Mouse (Mus musculus) embryonic fibroblast, embryonic 13.5 days (primary cell): ENCODE measurements around the gene C1qtnf6. TPM values are rescaled to one million over a fixed set of nuclear protein-coding genes. Genes with fewer than 3 reads are reported as not detected.

Source experiments
- H3K27ac ChIP-seq: 2 replicates; pipeline ENCODE4 v1.5.1; 2012; ENCODE audit warnings: low read length, control low read depth, inconsistent platforms; ENCODE audit not compliant: insufficient read depth
- H3K4me1 ChIP-seq: 2 replicates; pipeline ENCODE4 v1.6.1; 2011; ENCODE audit warnings: low read length; ENCODE audit not compliant: control insufficient read depth, insufficient read depth
- H3K4me3 ChIP-seq: 2 replicates; pipeline ENCODE4 v1.5.1; 2011; ENCODE audit warnings: mild to moderate bottlenecking, control low read depth, low read length; ENCODE audit not compliant: insufficient read depth
- CTCF ChIP-seq: IDR thresholded peaks from 2 replicates; pipeline ENCODE4 v1.5.1; 2011; ENCODE audit warnings: mild to moderate bottlenecking, control low read depth, low read length, moderate library complexity, borderline replicate concordance; ENCODE audit not compliant: insufficient read depth
- POLR2A ChIP-seq: IDR thresholded peaks from 2 replicates; pipeline ENCODE4 v1.6.1; 2011; ENCODE audit warnings: low read depth, mild to moderate bottlenecking, control low read depth, low read length, moderate library complexity
- polyA plus RNA-seq: library from polyadenylated mRNA; stranded (reverse); fragments of >200 nt; gene quantifications from 2 replicates; pipeline ENCODE4 v1.2.4, GENCODE M21; 2011; ENCODE audit warnings: low read depth; ENCODE audit not compliant: missing spikeins, insufficient read length

Gene C1qtnf6
- polyA plus RNA-seq, 1 experiment: 77.1 TPM

DNA sequence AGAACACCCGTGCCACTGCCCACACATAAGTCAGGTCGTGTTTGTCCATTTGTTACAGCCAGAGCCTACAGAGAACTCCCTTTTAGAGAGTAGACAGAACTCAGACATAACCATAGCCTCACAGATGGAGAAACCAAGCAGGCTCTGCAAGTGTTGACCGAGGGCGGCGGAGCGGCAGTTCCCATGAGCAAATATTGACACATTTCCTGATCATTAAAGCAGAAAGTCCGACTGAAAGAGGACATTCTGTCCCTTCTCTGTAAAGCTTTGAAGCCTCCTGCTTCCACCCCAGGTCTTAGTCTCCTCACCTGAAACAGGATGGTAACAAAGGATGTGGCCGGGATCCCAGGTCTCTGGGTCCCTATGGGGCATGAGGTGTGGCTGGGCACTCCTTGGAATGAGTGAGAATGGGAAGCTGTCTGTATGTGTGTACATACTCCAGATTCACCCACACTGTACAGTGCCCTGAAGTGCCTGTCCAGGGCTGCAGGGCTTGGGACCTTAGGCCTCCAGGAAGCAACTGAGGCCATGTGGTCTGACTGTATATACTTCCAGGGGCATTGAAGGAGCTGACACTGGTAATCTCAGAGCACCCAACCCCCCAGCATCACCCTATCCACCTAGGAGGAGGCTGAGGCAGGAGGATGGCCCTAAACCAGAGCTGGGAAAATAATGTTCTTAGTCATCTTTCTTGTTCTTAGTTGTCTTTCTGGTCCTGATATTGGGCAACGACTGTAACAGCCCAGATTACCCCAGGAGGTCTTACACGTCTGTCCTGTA lies 1.5 kb upstream of the C1qtnf6 start:
- TF ChIP-seq CTCF (no peak), POLR2A (no peak)
- no peak overlapping the region for H3K27ac ChIP-seq
- H3K4me1 ChIP-seq: peaks cover 3% of the 10 kb centered on the region; the same call in 1 of the 2 replicates
- H3K4me3 ChIP-seq: no peak overlapping the region

DNA sequence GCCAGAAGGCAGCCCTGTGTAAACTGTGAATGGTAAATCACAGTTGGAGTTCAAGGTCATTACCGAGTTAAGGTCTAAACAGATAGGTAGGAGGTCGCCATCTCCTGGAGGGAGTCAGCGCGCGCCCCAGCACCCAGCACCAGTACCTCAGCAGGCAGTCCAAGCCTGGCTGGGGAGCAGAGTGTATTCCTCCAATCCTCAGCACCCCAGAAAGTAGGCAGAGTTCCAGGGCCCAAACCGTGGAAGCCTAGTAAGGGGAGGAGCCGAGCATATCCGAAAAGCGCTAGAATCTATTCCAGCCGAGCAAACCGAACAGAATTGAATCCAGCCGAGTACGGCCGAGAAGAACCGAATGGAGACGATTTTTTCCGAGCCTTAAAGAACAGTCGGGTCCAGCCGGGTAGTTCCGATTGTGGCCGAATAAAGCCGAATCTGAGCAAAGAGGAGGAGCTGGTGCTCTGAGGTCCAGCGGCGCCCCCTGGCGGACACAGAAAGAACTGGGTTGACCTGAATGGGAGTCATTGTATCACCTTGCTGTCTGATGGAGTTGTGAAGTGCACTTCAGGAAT lies 769 bp upstream of the C1qtnf6 start:
- Histone ChIP-seq H3K27ac (peak overlapping the region; percentile 90), H3K4me1 (peaks cover 3% of the 10 kb centered on the region; the same call in 1 of the 2 replicates), H3K4me3 (no peak overlapping the region)
- TF ChIP-seq POLR2A (peak; percentile 45), CTCF (peak; percentile 88)

DNA sequence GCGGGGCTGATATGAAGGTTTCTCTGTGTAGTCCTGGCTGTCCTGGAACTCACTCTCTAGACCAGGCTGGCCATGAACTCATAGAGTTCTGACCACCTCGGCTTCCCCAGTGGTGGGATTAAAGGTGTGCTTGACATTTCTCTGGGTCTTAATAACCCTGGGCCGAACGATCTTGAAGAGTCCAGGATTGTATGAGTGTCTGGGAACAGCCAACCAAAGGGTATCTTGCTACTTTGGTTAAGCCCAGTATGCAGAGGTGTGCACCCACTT lies 170 bp upstream of the C1qtnf6 start:
- Histone ChIP-seq H3K4me3 (no peak overlapping the region), H3K27ac (peak overlapping the region; percentile 90), H3K4me1 (peaks cover 3% of the 10 kb centered on the region; the same call in 1 of the 2 replicates)
- TF ChIP-seq CTCF (no peak), POLR2A (no peak)

DNA sequence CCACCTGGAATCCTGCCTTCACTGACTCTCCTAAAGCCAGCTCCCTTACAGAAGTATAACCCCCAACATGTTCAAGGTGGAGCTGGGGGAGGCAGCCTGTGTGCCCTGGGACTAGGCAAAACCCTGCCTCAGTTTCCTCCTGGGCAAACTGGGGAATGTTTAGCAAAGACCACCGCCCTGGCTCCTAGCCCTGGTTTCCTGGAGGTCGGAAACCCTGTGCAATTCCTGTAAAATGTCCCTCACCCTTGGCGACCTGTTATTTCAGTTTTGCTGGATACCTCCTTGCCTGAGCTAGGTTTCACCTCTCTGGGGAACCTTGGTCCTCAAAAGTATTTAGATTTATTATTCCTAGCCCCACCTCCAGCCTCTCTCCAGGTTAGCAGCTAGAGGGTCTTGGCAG lies 1.1 kb downstream of the C1qtnf6 start:
- no peak for TF ChIP-seq CTCF
- no peak for TF ChIP-seq POLR2A
- Histone ChIP-seq H3K4me1 (peaks cover 3% of the 10 kb centered on the region; the same call in 1 of the 2 replicates), H3K4me3 (no peak overlapping the region), H3K27ac (peak overlapping the region; percentile 90)

DNA sequence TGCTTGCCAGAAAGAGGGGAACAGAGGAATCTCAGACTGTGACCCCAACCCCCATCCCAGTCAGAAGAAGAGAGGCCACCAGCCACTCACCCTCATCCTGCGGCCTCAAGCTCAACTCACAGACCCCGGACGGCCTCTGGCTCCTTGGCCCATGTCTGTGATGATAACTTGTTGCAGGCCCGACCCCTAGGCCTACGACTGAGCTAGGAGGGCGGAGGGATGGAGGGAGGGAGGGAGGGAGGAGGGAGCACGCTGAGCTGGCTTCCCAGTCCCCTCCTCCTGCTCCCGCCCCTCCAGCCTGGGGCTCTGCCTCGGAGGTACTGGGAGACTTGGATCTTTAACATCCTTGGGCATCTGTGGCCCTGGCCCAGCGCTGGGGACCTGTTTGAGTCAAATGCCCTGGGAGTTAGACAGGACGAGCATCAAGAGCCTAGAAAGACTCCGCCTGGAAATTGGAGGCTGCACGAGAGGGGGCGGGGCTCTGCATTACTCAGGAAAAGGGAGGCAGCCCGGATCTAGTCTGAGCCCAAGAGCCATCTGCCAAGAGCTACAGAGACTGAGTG lies 1.7 kb downstream of the C1qtnf6 start:
- H3K4me1 ChIP-seq: peaks cover 3% of the 10 kb centered on the region; the same call in 1 of the 2 replicates
- H3K4me3 ChIP-seq: peak overlapping the region; percentile 55
- H3K27ac ChIP-seq: peak overlapping the region; percentile 90
- TF ChIP-seq POLR2A: peak; percentile 98
- no peak for TF ChIP-seq CTCF

DNA sequence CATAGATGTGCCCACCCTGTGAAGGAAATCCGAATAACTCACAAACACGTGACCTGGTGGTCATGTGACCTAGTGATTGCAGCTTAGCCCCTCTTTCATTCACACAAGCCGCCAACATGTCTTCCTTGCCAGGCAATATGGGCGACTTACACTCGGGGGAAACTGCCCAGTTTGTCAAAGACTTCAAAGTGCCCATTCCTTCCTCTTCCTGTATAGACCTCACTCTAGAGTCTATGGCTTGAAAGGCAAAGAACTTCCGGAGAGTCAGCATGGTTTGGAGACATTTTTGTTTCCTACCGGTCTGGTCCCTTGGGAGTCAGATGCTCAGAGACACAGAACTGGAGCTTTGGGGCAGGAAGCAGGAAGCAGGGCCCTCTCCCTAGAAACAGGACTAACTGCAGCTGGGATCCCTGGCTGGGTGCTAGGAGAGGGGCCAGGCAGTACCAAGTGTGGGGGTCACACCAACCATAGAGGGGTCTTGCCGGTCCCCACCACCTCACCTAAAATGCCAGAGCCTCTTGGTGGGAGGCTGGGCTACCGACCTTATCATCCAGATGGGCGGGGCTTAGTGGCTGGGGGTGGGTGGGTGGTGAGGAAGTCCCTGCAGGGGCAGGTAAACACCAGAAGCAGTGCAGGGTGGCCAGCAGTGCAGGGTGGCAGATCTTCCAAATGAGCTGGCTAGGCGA lies 2.3 kb downstream of the C1qtnf6 start:
- Histone ChIP-seq H3K27ac (peak overlapping the region; percentile 88), H3K4me1 (peaks cover 3% of the 10 kb centered on the region; the same call in 1 of the 2 replicates), H3K4me3 (peak overlapping the region; percentile 55)
- TF ChIP-seq POLR2A (peak; percentile 17; the same call in 1 of the 2 replicates), CTCF (no peak)

DNA sequence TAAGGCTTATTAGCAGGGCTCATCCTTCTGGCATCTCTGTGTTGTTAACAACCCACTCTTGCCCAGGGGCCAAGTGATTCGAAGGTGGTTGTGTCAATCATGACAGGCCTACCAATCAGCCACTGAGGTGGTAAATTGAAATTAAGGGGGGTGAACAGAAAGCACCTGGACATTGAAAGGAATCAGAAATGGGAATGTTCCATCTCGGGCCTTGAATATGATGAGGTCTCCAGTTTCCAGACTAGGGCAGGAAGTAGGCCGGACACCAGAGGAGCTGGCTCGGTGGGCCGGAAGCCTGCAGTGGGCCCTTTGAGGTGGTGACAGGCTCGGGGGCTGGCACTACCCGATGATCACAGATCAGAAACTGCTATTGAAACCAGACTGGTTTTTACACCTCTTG lies 3.2 kb downstream of the C1qtnf6 start:
- Histone ChIP-seq H3K27ac (no peak overlapping the region), H3K4me1 (peaks cover 3% of the 10 kb centered on the region; the same call in 1 of the 2 replicates), H3K4me3 (no peak overlapping the region)
- no peak for TF ChIP-seq CTCF
- TF ChIP-seq POLR2A: no peak

DNA sequence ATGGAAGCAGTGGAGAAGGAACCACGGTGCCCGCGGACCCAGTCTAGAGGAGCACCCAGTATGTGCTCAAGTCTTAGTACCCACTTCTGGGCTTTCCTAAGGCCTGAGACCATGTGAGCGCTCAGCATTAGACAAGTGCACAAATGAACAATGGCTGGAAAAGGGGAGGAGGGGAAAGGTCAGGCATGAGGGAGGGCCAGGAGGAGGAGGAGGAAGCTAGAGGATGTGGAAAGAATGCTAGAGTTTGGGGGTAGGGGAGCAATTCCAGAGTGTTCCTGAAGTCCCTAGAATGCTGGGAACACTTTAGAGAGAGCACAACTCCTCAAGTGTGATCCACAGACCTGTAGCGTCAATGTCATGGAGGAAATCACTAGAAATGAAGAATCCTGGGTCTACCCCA lies 7.1 kb downstream of the C1qtnf6 start:
- Histone ChIP-seq H3K4me3 (no peak overlapping the region), H3K4me1 (no peaks in the 10 kb centered on the region), H3K27ac (no peak overlapping the region)
- TF ChIP-seq CTCF (no peak), POLR2A (no peak)

DNA sequence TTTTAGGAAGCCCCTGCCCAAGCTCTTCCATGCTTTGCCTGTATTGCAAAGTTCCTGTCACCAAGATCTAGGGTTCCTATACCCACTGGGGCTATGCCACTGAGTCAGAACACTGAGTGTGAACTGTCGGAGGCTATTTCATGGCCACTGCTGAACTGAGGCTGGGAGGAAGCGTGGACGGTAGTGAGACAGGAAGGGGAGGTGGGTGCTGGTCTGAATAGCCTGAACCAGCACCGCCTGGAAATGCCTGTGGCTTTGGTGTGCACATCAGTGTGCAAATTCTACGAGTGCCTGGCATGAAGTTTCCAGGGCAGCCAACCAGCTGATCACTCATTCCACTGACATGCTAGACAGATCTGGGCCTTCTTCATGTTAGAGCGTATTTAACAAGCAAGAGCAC lies 9.3 kb downstream of the C1qtnf6 start:
- Histone ChIP-seq H3K4me1 (no peaks in the 10 kb centered on the region), H3K27ac (no peak overlapping the region), H3K4me3 (no peak overlapping the region)
- no peak for TF ChIP-seq POLR2A
- TF ChIP-seq CTCF: no peak
